Mouse (Mus musculus): ENCODE results near the gene Pogk. TPM values are rescaled to one million over a fixed set of nuclear protein-coding genes. Genes with fewer than 3 reads are reported as not detected.

Gene Pogk
- total and polyA plus RNA-seq, 3 experiments: 4.9 to 10.4 (median 7.3) TPM

DNA sequence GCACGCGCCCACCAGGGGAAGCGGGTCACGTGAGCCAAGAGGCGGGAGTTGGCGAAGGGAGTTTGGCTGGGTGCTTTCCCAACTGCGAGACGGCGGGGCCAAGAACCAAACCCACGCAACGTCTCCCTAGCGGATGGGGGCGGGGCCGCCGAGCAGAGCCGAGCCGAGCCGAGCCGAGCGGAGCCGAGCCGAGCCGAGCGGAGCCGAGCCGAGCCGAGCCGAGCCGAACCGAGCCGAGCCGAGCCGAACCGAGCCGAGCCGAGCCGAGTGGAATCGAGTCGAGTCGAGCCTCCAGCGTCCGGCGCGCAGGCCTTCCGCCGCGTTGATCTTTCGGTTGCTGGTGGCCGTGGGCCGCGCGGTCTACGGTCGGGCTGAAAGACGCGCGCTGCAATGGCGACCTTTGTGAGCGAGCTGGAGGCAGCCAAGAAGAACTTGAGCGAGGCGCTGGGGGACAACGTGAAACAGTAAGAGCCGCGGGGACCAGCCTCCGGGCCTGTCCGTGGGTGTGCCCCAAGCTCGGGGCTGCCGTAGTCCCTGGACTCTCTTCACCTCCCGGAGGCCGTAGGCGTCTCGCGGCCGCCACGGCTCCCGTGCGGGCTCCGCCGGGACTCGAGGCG, 30.5 kb downstream of the Pogk start, which contains the start of gene Tada1:
Tada1 (plus strand) TSS at position 85 of the 617 bp plus-strand sequence.
- dilution Hi-C loops (cut with MboI; ENCODE audit: extremely low pct_ligation_motif_present, extremely low pct_unique_long_range_greater_than_20kb, low sequenced_read_pairs) (no loop called here), in situ Hi-C loops (cut with MboI; ENCODE audit: low pct_ligation_motif_present, low pct_unique_long_range_greater_than_20kb, low sequenced_read_pairs) (loop anchor here (25.0 kb wide), 2 partner anchors 392 to 567 kb away; no protein-coding TSS in a partner anchor)
- Histone ChIP-seq H3K4me1 (ENCODE audit: control insufficient read depth in 1 of 2, insufficient read depth in 2 of 2) (peaks cover 7 to 24% of the 10 kb centered on the region in 2 experiments), H3K79me2 (replicated peaks; ENCODE audit: control insufficient read depth, extremely low read depth, insufficient read depth, poor library complexity, severe bottlenecking) (peaks cover 24% of the 10 kb centered on the region), H3K27ac (ENCODE audit: insufficient read depth, low read depth) (peak within 1 kb of the TSS; percentile 22; the same call in 1 of the 2 replicates), H3K4me2 (ENCODE audit: insufficient read depth, low read depth, poor library complexity, severe bottlenecking) (peak within 1 kb of the TSS; percentile 33), H3K9ac (ENCODE audit: insufficient read depth, low read depth) (peak within 1 kb of the TSS; percentile 96), H3K27me3 (replicated peaks) (no peaks in the 10 kb centered on the region), H3K36me3 (replicated peaks in 1 of 2; ENCODE audit: control insufficient read depth in 1 of 2, insufficient read depth in 1 of 2, low read length in 1 of 2) (peaks cover 14 to 25% of the 10 kb centered on the region in 2 experiments), H3K4me3 (replicated peaks in 1 of 3; ENCODE audit: low read depth in 2 of 3, low read length in 2 of 3, poor library complexity in 1 of 3) (peak within 1 kb of the TSS; percentile 73 to 93 (median 87)), H3K9me3 (replicated peaks; ENCODE audit: low read length) (no peaks in the 10 kb centered on the region)
- TF ChIP-seq TCF12 (IDR thresholded peaks at IDR 0.05; ENCODE audit: low read depth, low read length) (peak; percentile 32; the same call in 1 of the 2 replicates), JUN (IDR thresholded peaks at IDR 0.05; ENCODE audit: insufficient read depth, low read depth, low read length) (no peak), KAT2A (IDR thresholded peaks at IDR 0.05; ENCODE audit: insufficient replicate concordance, low read length) (no peak), PAX5 (IDR thresholded peaks at IDR 0.05; ENCODE audit: low read length) (no peak), USF1 (IDR thresholded peaks at IDR 0.05; ENCODE audit: low read depth, low read length) (peak; percentile 90), SMC3 (IDR thresholded peaks at IDR 0.05; ENCODE audit: low read depth, low read length) (no peak), MAFK (IDR thresholded peaks at IDR 0.05; ENCODE audit: insufficient replicate concordance, low read length) (no peak), UBTF (IDR thresholded peaks at IDR 0.05; ENCODE audit: low read depth, low read length) (no peak; the same call in 1 of the 2 replicates), ETS1 (conservative IDR thresholded peaks at IDR 0.05; ENCODE audit: low read depth, low read length) (no peak), TBP (conservative IDR thresholded peaks at IDR 0.05; ENCODE audit: low read depth, low read length) (no peak), E2F4 (IDR thresholded peaks at IDR 0.05; ENCODE audit: insufficient replicate concordance, low read depth, low read length) (no peak), EP300 (IDR thresholded peaks at IDR 0.05; ENCODE audit: low read length) (no peak), IRF4 (IDR thresholded peaks at IDR 0.05; ENCODE audit: low read depth, low read length) (0 out of 2 replicates have a peak, but pooled peaks have one; percentile 10), POLR2AphosphoS2 (IDR thresholded peaks at IDR 0.05; ENCODE audit: low read depth, low read length) (no peak), RCOR1 (conservative IDR thresholded peaks at IDR 0.05; ENCODE audit: low read depth, low read length) (no peak), RAD21 (IDR thresholded peaks at IDR 0.05; ENCODE audit: low read depth, low read length) (no peak), MAZ (IDR thresholded peaks at IDR 0.05; ENCODE audit: low read depth, low read length) (no peak), MXI1 (IDR thresholded peaks at IDR 0.05; ENCODE audit: low read depth, low read length) (no peak), CHD1 (IDR thresholded peaks at IDR 0.05; ENCODE audit: low read depth, low read length) (no peak), ZMIZ1 (IDR thresholded peaks at IDR 0.05; ENCODE audit: low read depth, low read length) (no peak; the same call in 1 of the 2 replicates), ELF1 (IDR thresholded peaks at IDR 0.05; ENCODE audit: low read depth, low read length) (no peak), JUND (conservative IDR thresholded peaks at IDR 0.05; ENCODE audit: low read depth, low read length) (no peak), GABPA (IDR thresholded peaks at IDR 0.05; ENCODE audit: insufficient replicate concordance, low read depth, low read length) (no peak), BHLHE40 (IDR thresholded peaks at IDR 0.05; ENCODE audit: low read depth, low read length) (peak; percentile 93), NELFE (IDR thresholded peaks at IDR 0.05; ENCODE audit: low read depth, low read length) (no peak), HCFC1 (IDR thresholded peaks at IDR 0.05; ENCODE audit: low read depth, low read length) (peak; percentile 48), CHD2 (IDR thresholded peaks at IDR 0.05; ENCODE audit: low read length) (no peak), USF2 (conservative IDR thresholded peaks at IDR 0.05; ENCODE audit: low read depth, low read length) (peak; percentile 74), MEF2A (IDR thresholded peaks at IDR 0.05; ENCODE audit: borderline replicate concordance, low read depth, low read length) (0 out of 2 replicates have a peak, but pooled peaks have one; percentile 23), POLR2A (IDR thresholded peaks at IDR 0.05; ENCODE audit: low read depth, low read length) (peak; percentile 61; the same call in 1 of the 2 replicates), ZC3H11A (IDR thresholded peaks at IDR 0.05; ENCODE audit: low read depth, low read length) (no peak), MAX (IDR thresholded peaks at IDR 0.05; ENCODE audit: low read length) (peak; percentile 78), CTCF (conservative IDR thresholded peaks at IDR 0.05 in 1 of 2, IDR thresholded peaks at IDR 0.05 in 1 of 2; ENCODE audit: low read depth in 2 of 2, low read length in 2 of 2) (no peak), SIN3A (IDR thresholded peaks at IDR 0.05; ENCODE audit: low read length) (no peak), ZKSCAN1 (IDR thresholded peaks at IDR 0.05; ENCODE audit: borderline replicate concordance, low read depth, low read length) (no peak), ZNF384 (IDR thresholded peaks at IDR 0.05; ENCODE audit: low read depth, low read length) (no peak), MYC (IDR thresholded peaks at IDR 0.05; ENCODE audit: low read depth, low read length) (no peak), NRF1 (IDR thresholded peaks at IDR 0.05; ENCODE audit: low read depth, low read length) (no peak)
- DNase-seq (ENCODE audit: extremely low read depth): peak; percentile 85

Data from CH12.LX (cell line).